Mouse (Mus musculus): ENCODE measurements around the gene Sparcl1. TPM values are rescaled to one million over a fixed set of nuclear protein-coding genes. Genes with fewer than 3 reads are reported as not detected.

The Sparcl1 gene
- polyA plus RNA-seq, 1 experiment from 2014 or later = 40.6 TPM

DNA sequence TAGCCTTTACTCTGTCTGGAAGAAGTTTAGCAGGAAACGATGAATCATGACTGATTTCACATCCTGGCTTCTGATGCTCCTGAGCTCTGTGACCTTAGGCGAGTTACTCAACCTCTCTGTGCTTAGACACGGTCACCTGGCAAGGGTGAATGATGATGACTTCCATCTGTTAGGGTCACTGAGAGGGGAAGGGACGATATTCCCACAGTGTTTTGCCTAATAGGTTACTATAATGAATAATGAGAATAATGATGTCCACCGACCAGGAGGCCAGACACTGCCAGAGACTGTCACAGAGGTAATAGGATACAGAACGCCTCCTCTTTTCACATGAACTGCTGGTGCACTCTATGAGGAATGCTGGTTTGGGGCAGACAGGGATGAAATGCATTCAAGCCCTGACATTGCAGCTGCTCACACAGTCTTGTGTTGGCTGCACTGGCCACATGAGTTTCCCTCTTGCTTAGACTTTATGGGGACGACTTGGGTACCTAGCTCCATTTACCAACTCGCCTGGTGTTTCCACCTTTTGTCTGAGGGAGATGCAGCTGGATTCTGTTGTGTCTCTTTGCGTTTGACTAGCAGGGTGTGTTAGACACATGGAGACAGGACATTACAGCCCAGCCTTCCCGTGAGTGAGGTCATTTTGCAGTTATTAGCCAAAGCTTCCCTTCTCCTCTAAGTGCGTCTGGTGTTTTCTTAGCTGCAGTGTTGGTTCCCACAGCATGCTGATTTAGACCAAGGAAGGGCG lies 14.9 kb upstream of the Sparcl1 start:
- Histone ChIP-seq H3K27me3 (ENCODE audit: insufficient read depth, poor library complexity, severe bottlenecking) (no peaks in the 10 kb centered on the region), H3K27ac (peak overlapping the region; percentile 59), H3K4me1 (replicated peaks) (peaks cover 14% of the 10 kb centered on the region), H3K4me3 (no peak overlapping the region), H3K36me3 (no peaks in the 10 kb centered on the region), H3K9me3 (no peaks in the 10 kb centered on the region)
- WGBS = 68% methylated on average over 12 of the region's 12 CpGs
- no peak for DNase-seq (ENCODE audit: low spot score)

DNA sequence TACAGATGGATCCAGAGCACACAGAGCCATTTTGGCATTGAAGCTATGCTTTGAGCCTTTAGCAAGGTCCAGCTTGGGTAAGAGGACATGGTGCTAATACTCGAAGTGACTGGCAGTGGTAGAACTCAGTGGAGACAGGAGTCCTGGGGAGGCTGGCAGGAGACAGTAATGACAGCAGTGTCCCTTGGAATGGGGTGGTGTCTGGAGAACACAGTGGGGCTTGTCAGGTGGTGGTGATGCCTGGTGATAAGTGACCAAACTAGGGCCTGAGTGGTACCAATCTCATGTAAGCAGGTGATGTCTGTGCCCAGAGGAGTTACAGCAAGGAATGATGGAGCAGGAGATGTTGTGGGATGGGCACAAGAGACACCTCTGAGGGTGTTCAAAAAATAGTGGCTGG lies 13.8 kb upstream of the Sparcl1 start:
- peaks cover 14% of the 10 kb centered on the region for H3K4me1 ChIP-seq (replicated peaks)
- no peaks in the 10 kb centered on the region for H3K27me3 ChIP-seq (ENCODE audit: insufficient read depth, poor library complexity, severe bottlenecking)
- DNase-seq (ENCODE audit: low spot score) = no peak
- no peak overlapping the region for H3K27ac ChIP-seq
- WGBS = 80% methylated on average over 1 of the region's 1 CpGs
- no peaks in the 10 kb centered on the region for H3K9me3 ChIP-seq
- no peaks in the 10 kb centered on the region for H3K36me3 ChIP-seq
- no peak overlapping the region for H3K4me3 ChIP-seq

DNA sequence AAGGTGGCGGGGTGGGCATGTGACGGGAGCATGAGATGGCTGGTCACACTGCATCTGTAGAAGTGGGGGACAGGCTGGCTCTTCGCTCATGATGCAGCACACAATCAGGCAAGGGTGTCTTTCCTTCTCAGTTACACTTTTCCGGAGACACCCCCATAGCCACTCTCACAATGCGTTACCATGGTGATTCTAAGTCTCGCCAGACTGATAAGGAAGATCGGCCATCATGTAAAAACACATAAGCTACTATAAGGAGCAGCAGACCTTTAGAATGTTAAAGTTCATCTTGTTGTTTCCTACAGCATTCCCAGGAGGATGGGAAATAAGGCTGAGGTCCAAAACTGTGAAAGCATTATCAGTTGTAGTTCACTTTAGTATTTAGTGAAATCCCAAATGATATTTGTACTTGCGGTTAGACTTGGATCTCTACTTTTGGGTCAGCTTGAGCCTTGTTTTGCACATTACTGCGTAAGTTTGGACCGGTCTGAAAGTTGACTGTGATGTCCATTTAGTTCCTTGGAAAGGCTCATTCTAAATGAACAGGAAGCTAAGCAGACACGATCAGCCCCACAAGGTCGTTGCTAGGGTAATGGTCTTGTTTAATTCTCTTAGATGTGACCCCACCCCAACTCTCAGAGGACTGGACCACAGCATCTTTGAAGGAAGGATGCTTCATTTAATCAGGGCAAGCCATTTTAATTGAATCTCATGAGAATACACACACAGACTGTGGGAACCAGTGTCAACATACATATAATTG lies 13.2 kb upstream of the Sparcl1 start:
- no peaks in the 10 kb centered on the region for H3K27me3 ChIP-seq (ENCODE audit: insufficient read depth, poor library complexity, severe bottlenecking)
- H3K4me3 ChIP-seq = no peak overlapping the region
- no peak overlapping the region for H3K27ac ChIP-seq
- peaks cover 14% of the 10 kb centered on the region for H3K4me1 ChIP-seq (replicated peaks)
- H3K9me3 ChIP-seq = no peaks in the 10 kb centered on the region
- no peaks in the 10 kb centered on the region for H3K36me3 ChIP-seq
- 89% methylated on average over 12 of the region's 12 CpGs for whole genome bisulfite sequencing
- no peak for DNase-seq (ENCODE audit: low spot score)

DNA sequence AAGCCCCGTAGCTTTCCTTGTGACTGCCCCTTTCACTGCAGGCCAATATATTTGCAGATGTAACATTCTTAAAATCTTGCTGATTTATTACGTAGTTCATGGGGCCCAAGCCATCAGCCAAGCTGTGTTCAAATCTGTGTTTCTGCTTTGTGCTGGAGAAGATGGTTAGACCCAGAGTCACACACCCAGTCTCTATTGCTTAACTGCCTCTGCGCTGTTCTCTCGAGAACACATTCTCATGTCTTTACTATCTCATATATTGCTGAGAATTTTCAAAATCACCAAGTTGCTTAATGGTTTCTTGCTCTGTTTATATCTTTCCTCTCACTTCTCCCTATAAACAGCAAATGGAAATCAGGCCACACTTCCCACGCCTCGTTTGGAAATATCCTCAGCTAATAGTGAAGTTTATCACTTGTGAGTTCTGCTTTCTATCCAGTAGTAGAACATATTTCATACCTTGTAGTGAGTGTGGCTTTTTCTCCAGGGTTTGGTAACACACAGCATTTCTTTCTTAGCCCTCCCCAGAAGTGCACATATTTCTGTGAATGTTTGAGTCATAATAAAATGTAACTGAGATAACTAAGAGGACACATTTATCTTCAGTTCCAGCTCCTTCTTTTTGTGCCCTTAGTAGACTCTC lies 10.6 kb upstream of the Sparcl1 start:
- no peaks in the 10 kb centered on the region for H3K9me3 ChIP-seq
- H3K36me3 ChIP-seq = no peaks in the 10 kb centered on the region
- DNase-seq (ENCODE audit: low spot score) = no peak
- H3K4me1 ChIP-seq (replicated peaks) = peaks cover 14% of the 10 kb centered on the region
- no peaks in the 10 kb centered on the region for H3K27me3 ChIP-seq (ENCODE audit: insufficient read depth, poor library complexity, severe bottlenecking)
- no peak overlapping the region for H3K27ac ChIP-seq
- no peak overlapping the region for H3K4me3 ChIP-seq
- WGBS = 89% methylated on average over 6 of the region's 6 CpGs

GRCm38 (mm10) chr5:104115890-104116289 lies 2.4 kb upstream of the Sparcl1 start:
- H3K36me3 ChIP-seq = no peaks in the 10 kb centered on the region
- peaks cover 51% of the 10 kb centered on the region for H3K4me1 ChIP-seq (replicated peaks)
- H3K27me3 ChIP-seq (ENCODE audit: insufficient read depth, poor library complexity, severe bottlenecking) = no peaks in the 10 kb centered on the region; the same call in 1 of the 2 replicates
- no peak overlapping the region for H3K4me3 ChIP-seq
- DNase-seq (ENCODE audit: low spot score) = no peak
- H3K9me3 ChIP-seq = no peaks in the 10 kb centered on the region
- WGBS = 94% methylated on average over 4 of the region's 4 CpGs
- 0 out of 2 replicates have a peak overlapping the region, but pooled peaks have one; percentile 24 for H3K27ac ChIP-seq

GRCm38 (mm10) chr5:104115118-104115517 lies 1.6 kb upstream of the Sparcl1 start:
- Histone ChIP-seq H3K4me3 (no peak overlapping the region), H3K27me3 (ENCODE audit: insufficient read depth, poor library complexity, severe bottlenecking) (no peaks in the 10 kb centered on the region; the same call in 1 of the 2 replicates), H3K27ac (peak overlapping the region; percentile 70), H3K9me3 (no peaks in the 10 kb centered on the region), H3K4me1 (replicated peaks) (peaks cover 59% of the 10 kb centered on the region), H3K36me3 (no peaks in the 10 kb centered on the region)
- 73% methylated on average over 14 of the region's 14 CpGs for WGBS
- no peak for DNase-seq (ENCODE audit: low spot score)

DNA sequence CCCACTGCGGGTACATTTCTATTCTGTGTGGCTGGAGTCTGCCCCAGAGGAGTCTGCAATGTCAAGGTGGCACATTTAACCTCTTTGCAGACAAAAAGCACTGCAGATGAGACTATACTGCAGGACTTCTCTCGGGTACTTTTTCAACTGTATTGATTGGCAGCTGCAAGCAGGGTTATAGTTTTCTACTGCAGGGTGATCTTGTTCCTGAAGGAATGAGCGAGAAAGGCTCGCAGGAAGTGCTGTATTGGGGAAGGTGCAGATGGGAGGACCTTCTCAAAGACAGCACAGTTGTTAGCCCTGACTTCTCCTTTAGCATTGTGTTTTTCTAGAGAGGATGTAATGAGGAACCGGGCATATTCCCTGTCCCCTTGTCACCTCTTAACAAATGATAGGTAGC lies 1.0 kb downstream of the Sparcl1 start:
- H3K9me3 ChIP-seq = no peaks in the 10 kb centered on the region
- 16% methylated on average over 5 of the region's 5 CpGs for WGBS
- H3K36me3 ChIP-seq = no peaks in the 10 kb centered on the region
- peak overlapping the region; percentile 89 for H3K27ac ChIP-seq
- H3K4me1 ChIP-seq (replicated peaks) = peaks cover 77% of the 10 kb centered on the region
- H3K27me3 ChIP-seq (ENCODE audit: insufficient read depth, poor library complexity, severe bottlenecking) = peaks cover 4% of the 10 kb centered on the region
- DNase-seq (ENCODE audit: low spot score) = peak; percentile 26
- peak overlapping the region; percentile 31 for H3K4me3 ChIP-seq

GRCm38 (mm10) chr5:104112016-104112415 lies 1.5 kb downstream of the Sparcl1 start:
- peaks cover 75% of the 10 kb centered on the region for H3K4me1 ChIP-seq (replicated peaks)
- H3K9me3 ChIP-seq = no peaks in the 10 kb centered on the region
- H3K4me3 ChIP-seq = peak overlapping the region; percentile 31
- peak; percentile 62 for DNase-seq (ENCODE audit: low spot score)
- H3K27ac ChIP-seq = peak overlapping the region; percentile 89
- H3K36me3 ChIP-seq = no peaks in the 10 kb centered on the region
- peaks cover 4% of the 10 kb centered on the region for H3K27me3 ChIP-seq (ENCODE audit: insufficient read depth, poor library complexity, severe bottlenecking)
- 10% methylated on average over 9 of the region's 9 CpGs for WGBS

- Histone ChIP-seq H3K36me3 (no peaks in the 10 kb centered on the region), H3K27ac (peak overlapping the region; percentile 89), H3K9me3 (no peaks in the 10 kb centered on the region), H3K4me1 (replicated peaks) (peaks cover 82% of the 10 kb centered on the region), H3K4me3 (peak overlapping the region; percentile 41), H3K27me3 (ENCODE audit: insufficient read depth, poor library complexity, severe bottlenecking) (peaks cover 4% of the 10 kb centered on the region)
- peak; percentile 76 for DNase-seq (ENCODE audit: low spot score)
- 20% methylated on average over 9 of the region's 9 CpGs for WGBS
These were observed 3.2 kb downstream of the Sparcl1 start for GRCm38 (mm10) chr5:104110171-104110920.

GRCm38 (mm10) chr5:104109516-104109915 lies 4.0 kb downstream of the Sparcl1 start:
- Histone ChIP-seq H3K4me1 (replicated peaks) (peaks cover 81% of the 10 kb centered on the region), H3K27ac (peak overlapping the region; percentile 89), H3K36me3 (no peaks in the 10 kb centered on the region), H3K4me3 (peak overlapping the region; percentile 41), H3K27me3 (ENCODE audit: insufficient read depth, poor library complexity, severe bottlenecking) (peaks cover 4% of the 10 kb centered on the region), H3K9me3 (no peaks in the 10 kb centered on the region)
- peak; percentile 48 for DNase-seq (ENCODE audit: low spot score)
- 22% methylated on average over 3 of the region's 3 CpGs for WGBS

DNA sequence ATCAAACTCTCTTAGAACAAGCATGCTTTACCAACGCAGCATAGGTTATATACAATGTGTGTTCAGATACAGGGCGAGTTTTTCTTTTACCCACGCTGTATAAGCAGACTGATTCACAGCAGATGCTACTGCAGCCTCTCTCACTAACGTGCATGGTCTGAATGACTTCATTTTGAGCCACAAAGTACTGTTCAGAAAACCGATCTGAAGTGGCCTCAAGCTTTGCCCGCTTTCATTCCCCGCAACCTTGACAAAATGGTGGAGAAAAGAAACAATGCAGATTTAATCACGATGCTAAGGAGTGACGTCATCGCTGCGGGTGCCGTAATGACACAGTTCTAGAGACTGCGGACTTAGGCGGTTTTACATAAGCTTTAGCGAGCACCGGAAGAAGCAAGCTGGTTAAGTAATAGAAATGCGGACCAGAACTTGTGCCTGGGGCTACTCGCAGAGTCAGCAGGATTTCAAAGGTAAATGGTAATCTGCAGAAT lies 4.6 kb downstream of the Sparcl1 start:
- Histone ChIP-seq H3K9me3 (no peaks in the 10 kb centered on the region), H3K27ac (peak overlapping the region; percentile 89), H3K36me3 (no peaks in the 10 kb centered on the region), H3K27me3 (ENCODE audit: insufficient read depth, poor library complexity, severe bottlenecking) (peaks cover 4% of the 10 kb centered on the region; the same call in 1 of the 2 replicates), H3K4me3 (peak overlapping the region; percentile 41), H3K4me1 (replicated peaks) (peaks cover 86% of the 10 kb centered on the region)
- peak; percentile 51 for DNase-seq (ENCODE audit: low spot score)
- 15% methylated on average over 18 of the region's 18 CpGs for WGBS
